Mouse (Mus musculus): ENCODE results near the gene Pcid2. TPM values are rescaled to one million over a fixed set of nuclear protein-coding genes. Genes with fewer than 3 reads are reported as not detected.

The Pcid2 gene
- 5.4 TPM for polyA plus RNA-seq (2014; fragmentation: Illumina TruSeq; extraction: RNeasy Lipid Tissue Mini Kit (QIAGEN cat#74804); ENCODE audit: low read depth, low replicate concordance)

DNA sequence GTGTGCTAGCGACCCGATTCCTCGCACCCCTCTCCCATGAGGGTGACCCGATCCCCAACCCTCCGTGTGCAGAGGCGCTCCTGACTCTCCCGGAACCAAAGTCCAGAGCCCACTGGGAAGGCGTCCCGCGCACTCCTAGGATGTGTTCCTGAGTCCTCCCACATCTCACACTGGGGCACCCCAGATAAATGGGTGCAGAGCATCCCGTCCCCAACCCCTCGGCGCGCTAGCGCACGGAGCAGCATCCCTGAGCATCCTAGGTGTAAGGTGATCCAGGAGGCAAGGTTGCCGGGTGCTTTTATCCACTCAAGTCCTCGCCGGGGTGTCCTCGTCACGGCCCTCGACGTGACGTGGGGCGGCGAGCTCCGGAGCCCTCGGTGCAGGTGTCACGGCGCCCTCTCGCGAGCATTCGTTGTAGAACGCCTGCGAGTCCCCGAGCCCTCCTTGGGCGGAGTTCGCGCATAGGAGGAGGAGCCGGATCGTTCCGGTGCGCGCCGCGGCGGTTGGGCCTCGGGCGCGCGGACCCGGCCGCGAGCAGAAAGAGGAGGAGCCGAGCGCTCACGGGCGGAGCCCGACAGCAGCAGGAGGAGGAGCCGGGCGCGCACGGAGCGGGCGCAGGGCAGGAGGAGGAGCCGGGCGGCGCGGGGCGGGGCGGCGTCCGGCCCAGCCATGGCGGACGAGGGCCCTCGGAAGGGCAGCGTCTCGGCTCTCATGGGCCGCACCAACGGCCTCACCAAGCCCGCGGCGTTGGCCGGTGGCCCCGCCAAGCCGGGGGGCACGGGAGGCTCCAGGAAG is at the start of gene Pcid2, which contains the start of gene Cul4a:
Pcid2 (minus strand) TSS at position 373 of the 795 bp plus-strand sequence.
Cul4a (plus strand) TSS at position 535 of the 795 bp plus-strand sequence.

DNA sequence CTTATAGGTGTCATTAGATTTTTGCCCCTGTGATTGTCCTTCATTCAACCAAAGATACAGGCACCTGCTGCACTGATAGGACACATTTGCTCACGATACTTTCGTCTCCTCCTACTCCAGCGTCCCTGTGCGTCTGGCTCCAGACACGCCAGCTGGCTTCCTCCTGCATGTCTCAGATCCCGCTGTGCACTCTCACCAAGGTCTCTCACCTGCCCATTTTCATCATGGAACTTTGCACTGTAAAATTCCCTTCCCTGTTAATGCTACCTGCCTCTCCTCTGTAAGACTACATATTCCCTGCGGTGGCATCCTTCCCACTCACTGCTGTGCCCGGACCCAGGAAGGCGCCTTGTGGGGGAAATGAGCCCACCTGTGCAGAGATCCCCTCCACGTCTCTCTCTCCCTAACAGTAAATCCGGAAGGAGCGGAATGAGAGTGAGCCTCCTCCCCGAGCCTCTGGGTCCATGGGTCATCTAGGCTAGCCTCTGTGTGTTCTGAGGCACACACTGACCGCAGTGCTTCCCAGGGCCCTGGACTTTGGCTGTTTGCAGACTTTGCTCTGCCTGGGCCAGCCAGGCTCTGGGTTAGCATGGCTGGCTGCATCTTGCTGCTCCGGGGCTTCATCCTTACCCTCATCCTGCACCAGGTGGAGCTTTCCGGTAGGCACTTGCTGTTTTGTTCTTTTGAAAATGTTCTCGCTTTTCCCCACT is 44.7 kb downstream of the Pcid2 start, which contains the start of gene Proz:
Proz (plus strand) TSS at position 474 of the 710 bp plus-strand sequence.

GRCm38 (mm10) chr8:13037015-13037414 is 68.2 kb downstream of the Pcid2 start, which contains the start of gene F10:
F10 (plus strand) TSS chr8:13037308.

Other genes with a start within 250 kb of the Pcid2 start
- gene Mcf2l, start 231.7 kb downstream of the Pcid2 start, polyA plus RNA-seq (2014; fragmentation: Illumina TruSeq; extraction: RNeasy Lipid Tissue Mini Kit (QIAGEN cat#74804); ENCODE audit: low read depth, low replicate concordance): not detected
- gene F7, start 79.4 kb downstream of the Pcid2 start, polyA plus RNA-seq (2014; fragmentation: Illumina TruSeq; extraction: RNeasy Lipid Tissue Mini Kit (QIAGEN cat#74804); ENCODE audit: low read depth, low replicate concordance): 28.6 TPM
- 257 TPM for gene F10, start 68.2 kb downstream of the Pcid2 start, polyA plus RNA-seq (2014; fragmentation: Illumina TruSeq; extraction: RNeasy Lipid Tissue Mini Kit (QIAGEN cat#74804); ENCODE audit: low read depth, low replicate concordance)
- 154 TPM for gene Proz, start 44.5 kb downstream of the Pcid2 start, polyA plus RNA-seq (2014; fragmentation: Illumina TruSeq; extraction: RNeasy Lipid Tissue Mini Kit (QIAGEN cat#74804); ENCODE audit: low read depth, low replicate concordance)
- gene Cul4a, start 162 bp upstream of the Pcid2 start, polyA plus RNA-seq (2014; fragmentation: Illumina TruSeq; extraction: RNeasy Lipid Tissue Mini Kit (QIAGEN cat#74804); ENCODE audit: low read depth, low replicate concordance): 79.7 TPM
- 466 TPM for gene Lamp1, start 53.7 kb upstream of the Pcid2 start, polyA plus RNA-seq (2014; fragmentation: Illumina TruSeq; extraction: RNeasy Lipid Tissue Mini Kit (QIAGEN cat#74804); ENCODE audit: low read depth, low replicate concordance)
- gene Grtp1, start 95.2 kb upstream of the Pcid2 start, polyA plus RNA-seq (2014; fragmentation: Illumina TruSeq; extraction: RNeasy Lipid Tissue Mini Kit (QIAGEN cat#74804); ENCODE audit: low read depth, low replicate concordance): 11.4 TPM
- not detected for gene Adprhl1, start 148.7 kb upstream of the Pcid2 start, polyA plus RNA-seq (2014; fragmentation: Illumina TruSeq; extraction: RNeasy Lipid Tissue Mini Kit (QIAGEN cat#74804); ENCODE audit: low read depth, low replicate concordance)
- 6.8 TPM for gene Dcun1d2, start 182.7 kb upstream of the Pcid2 start, polyA plus RNA-seq (2014; fragmentation: Illumina TruSeq; extraction: RNeasy Lipid Tissue Mini Kit (QIAGEN cat#74804); ENCODE audit: low read depth, low replicate concordance)
- gene Tmco3, start 182.7 kb upstream of the Pcid2 start, polyA plus RNA-seq (2014; fragmentation: Illumina TruSeq; extraction: RNeasy Lipid Tissue Mini Kit (QIAGEN cat#74804); ENCODE audit: low read depth, low replicate concordance): 6.7 TPM
- 10.9 TPM for gene Tfdp1, start 233.3 kb upstream of the Pcid2 start, polyA plus RNA-seq (2014; fragmentation: Illumina TruSeq; extraction: RNeasy Lipid Tissue Mini Kit (QIAGEN cat#74804); ENCODE audit: low read depth, low replicate concordance)

Data from liver, adult 10 weeks (tissue).